Mouse (Mus musculus) T-cell, adult 2 months (primary cell): ENCODE data around the gene Ptpdc1.

Experiments
- DNase-seq: peaks from one replicate; pipeline ENCODE4 v3.0.0; 2022; ENCODE audit warnings: low spot score

The Ptpdc1 gene

DNA sequence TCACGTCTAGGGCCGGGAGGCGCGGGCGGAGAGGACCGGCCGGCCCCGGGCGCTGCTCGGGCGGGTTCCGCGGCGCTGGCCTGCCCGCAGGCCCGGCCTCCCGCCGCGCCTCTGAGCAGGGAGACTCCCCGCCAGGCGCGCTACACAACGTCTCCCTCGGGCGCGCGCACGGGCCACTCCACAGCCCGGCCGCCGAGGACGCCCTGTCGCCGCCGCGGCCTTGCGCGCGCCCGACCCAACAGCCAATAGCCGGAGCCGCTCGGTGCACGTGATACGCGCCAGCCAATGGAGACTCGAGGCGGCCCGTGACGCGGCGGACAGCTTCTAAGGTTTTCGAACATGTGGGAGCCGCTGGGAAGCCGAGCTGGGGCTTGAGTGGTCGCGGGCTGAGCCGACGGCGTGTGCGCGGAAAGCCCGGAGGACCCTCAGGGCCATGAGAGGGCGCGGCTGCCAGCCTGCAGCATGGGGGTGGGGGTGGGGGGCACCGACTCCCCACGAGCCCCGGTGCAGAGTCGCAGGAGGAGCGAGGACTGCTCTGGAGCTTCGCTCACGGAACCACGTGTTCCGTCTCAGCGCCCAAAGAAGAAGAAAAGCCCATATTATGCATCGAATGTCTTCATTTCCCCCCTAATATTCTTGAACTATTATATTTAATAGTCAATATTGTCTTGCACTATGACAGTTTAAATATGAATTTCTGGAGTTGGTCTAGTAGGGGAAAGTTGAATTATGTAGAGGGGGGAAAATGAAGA, at the start of gene Ptpdc1:
Gene Ptpdc1, minus strand, starts transcription at position 232 of the 752 bp plus-strand sequence.
- peak; percentile 96 for DNase-seq

DNA sequence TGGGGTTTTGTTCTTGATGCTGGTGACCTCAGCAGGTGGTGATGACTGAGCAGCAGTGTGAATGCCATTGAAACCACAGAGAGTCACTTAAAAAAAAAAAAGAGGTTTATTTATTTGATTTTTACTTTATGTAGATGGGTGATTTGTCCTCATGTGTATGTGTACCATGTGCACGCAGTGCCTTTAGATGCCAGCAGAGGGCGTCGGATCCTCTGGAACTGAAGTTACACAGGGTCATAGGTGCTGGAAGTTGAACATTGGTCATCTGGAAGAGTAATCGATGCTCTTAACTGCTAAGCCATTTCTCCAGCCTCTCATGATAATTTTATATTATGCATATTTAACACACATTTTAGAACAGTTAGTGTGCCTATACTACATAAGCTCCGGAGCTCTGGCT, 49.1 kb upstream of the Ptpdc1 start:
- no peak for DNase-seq

DNA sequence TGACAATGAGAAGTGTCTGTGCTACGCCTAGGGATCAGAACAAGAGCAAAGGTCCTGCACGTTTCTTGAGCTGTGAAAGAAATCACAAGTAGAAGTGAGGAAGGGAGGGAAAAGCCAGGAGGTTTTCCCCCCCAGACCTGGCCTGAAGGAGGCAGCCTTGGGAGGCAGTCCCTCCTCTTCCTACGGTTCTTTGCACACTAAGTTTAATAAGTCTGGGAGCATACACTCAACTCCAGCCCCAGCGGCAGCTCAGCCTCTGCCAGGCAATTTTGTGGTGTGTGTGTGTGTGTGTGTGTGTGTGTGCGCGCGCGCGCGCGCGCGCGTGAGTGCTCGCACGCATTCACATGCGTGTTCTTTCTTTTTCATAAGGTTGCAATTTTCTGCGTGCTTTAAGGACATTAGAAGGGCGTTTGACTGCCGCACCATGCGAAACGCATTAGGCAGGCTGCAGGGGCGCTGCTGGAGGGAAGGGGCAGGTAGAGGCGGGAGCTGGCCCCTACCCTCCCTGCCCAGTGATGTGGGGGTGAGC, 46.9 kb upstream of the Ptpdc1 start:
- no peak for DNase-seq

DNA sequence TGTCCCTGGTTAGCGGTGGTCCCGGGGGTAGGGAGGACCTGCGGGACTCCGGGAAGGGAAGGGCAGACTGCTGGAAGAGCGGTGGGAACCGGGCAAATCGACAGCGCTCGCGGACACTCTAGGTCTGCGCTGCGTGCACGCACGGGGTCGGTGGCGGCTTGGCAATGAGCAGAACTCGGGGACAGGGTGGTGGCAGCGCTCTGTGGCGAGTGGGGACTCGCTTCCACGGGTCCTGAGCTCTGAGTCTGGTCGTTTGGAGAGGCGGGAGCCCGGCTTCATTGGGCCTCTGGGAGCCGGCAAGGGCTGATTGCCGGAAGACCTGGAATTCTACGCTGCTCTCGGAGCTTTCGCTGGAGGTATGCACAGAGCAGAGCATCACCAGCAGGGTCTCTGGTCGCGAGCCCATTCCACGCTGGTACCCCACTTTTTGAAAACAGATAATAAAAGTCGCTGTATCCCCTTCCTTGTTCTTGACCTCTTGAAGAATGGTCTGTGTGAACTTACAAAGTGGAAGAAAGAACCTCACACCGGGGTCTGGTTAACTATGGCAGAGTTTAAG, 43.6 kb upstream of the Ptpdc1 start:
- DNase-seq: no peak

DNA sequence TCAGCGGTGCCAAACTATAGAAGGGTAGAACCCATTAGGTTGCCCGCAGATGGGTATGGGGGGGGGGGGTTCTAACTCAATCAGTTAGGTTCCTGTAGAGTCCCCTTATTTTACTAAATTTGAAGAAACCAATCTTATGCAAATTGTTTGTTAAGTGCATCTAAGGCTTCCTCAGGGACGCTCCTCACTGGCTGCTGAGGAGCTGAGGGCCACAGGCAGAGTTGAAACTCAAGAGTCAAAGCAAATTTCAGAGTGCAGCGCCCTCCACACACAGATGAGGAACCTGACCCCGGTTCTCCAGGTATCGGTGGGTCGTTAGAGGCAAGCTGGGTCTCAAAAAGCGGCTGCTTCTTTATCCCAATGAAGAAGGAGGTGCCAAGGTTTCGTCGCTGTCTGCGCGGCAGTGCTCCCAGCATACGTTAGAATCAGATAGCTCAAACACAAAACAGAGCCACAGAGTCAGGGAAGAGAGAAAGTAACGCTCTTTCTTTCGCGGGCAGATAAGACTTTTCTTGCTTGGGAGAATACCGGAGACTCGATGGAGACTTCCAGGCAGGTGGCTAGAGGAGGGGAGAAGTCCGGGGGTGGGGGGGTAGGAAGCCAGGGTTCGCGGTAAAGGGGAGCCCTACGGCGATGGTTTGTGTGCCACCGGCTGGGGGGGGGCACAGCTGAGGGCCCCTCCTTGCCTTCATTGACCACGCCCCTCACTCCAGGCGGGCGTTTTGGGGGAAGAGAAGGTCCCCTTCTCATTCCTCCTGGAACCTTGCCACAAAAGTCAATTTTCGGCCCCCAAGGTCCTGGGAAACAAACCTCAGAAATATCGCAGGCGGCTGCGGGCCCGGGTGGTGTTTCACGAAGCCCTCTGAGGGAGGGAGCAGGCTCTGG, 42.9 kb upstream of the Ptpdc1 start:
- DNase-seq: no peak

DNA sequence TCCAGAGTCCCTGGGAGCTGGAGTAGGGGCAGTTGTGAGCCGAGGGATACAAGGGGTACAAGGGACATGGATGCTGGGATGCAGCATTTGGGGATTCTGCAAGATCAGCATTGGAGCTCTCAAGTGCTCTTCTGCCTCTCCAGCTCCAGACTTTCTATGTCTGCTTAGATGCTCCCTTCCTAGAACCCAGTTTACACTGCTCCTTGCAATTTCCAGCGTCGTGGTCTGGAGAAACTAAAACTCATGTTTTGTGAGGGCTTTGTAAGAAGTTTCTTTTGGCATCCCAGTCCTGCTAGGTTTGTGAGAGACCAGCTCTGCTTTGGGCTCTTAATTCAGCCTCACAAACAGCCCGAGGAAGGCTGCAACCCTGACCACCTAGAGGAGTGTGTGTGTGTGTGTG, 42.0 kb upstream of the Ptpdc1 start:
- DNase-seq: no peak

DNA sequence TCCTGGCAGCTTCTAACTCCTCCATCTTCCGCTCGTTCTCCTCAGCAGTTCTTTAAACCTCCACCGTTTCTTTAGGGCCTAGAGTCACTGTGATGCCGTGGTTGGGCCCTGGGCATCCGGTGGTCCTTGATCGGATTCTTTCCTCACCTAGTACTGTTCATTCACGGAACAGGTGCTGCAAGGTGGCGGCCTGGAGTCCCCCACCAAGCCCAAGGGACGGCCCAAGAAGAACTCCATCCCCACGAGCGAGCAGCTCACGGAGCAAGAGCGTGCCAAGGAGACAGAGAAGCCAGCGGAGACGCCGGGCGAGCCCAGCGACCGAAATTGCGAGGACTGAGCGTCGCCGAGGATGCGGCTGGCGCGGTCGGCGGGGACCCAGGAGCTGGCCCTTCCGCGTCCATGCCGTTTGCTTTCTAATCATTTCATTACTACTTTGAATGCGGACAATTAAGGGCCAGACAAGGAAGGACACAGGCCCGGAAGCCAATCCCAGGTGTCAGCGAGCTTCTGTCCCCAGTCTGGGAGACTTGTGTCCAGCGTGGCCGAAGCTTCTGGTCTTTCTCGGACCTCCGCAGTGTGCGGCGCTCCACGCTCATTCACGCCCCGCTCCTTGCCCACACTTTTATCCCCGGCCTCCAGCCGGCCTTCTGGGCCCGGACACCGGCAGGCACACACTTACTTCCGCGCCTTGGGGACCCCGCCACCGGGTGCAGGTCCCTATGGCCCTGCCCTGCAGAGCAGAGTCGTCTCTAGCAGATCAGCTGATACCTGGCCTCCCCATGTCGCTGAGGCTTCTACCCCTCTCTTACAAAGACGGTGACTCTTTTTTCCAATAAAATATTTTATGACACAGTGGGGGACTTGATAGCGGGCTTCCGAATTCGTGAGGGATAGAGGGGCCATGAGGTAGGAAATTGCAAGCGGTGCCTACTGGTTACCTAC, 40.5 kb upstream of the Ptpdc1 start:
- no peak for DNase-seq

DNA sequence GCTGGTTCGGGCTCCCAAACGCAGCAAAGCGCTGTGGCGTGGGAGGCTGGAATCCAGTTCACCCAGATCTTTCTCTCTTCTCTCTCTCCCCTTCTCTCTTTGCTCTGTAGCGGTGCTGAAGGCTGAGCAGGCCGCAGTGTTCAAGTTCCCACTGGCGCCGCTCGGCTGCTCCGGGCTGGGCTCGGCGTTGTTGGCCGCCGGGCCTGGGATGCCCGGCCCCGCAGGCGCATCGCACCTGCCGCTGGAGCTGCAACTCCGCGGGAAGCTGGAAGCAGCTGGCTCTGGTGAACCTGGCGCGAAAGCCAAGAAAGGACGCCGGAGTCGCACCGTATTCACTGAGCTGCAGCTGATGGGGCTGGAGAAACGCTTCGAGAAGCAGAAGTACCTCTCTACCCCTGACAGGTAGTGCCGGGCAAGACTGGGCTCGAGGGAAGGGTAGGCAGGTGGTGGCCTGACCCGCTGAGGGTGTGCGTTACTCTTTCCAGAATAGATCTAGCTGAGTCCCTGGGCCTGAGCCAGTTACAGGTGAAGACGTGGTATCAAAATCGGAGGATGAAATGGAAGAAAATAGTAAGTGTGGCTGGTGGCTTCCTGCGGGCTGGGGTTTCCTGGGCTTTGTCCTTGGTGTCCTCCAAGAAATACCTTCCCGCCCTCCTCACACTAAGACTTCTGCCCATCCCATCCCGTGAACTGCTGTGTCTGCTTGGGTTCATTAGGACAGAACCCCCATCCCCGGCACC, 39.6 kb upstream of the Ptpdc1 start:
- no peak for DNase-seq

DNA sequence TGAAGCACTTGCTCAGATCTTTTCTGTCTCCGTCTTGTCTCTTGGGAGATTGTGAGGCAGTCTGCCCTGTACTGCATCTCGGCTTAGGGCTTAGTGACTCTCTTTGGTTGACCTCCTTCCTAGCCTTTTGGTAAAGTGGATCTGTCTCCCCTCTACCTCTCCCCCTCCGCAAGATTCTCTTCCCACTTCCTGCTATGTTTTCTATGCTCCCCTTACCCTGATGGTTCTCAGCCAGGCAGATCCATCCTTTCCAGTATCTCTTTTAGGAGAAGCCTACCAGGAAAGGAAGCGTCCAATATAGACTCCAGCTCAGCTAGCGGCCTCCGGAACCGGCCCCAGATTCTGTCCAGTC, 38.5 kb upstream of the Ptpdc1 start:
- DNase-seq: no peak

DNA sequence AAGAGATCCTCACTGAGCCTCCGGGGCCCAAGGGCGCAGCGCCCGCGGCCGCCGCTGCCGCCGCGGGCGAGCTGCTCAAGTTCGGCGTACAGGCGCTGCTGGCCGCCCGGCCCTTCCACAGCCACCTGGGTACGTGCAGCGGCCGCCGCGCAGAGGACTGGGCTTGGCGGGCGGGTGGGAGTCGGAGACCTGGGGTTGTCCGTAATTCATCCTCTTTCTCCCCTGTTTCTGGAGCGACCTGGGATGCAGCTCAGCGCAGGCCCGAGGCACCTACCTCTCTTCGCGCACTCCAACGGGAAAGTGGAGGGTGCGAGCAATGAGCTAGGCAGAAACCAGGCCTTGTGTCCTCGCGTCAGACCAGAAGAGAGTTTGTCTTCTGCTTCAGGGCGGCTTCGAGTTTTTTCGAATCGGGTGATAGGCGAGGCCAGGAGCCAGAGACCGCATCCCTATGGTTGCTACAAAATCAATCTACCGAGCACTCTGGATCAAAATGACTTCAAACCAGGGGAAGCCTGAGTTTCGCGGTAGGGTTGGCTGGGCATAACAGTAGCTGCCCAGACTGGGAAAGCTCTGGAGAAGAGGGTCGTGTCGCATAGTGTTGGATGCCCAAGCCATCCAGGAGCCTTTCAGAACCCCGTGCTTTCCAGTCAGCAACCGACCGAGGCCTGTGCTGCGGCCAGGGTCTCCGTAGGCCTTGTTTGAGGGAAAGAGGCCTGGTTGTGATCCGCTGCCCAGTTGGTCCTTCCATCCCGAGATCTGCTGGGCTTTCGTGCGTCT, 37.9 kb upstream of the Ptpdc1 start:
- no peak for DNase-seq

DNA sequence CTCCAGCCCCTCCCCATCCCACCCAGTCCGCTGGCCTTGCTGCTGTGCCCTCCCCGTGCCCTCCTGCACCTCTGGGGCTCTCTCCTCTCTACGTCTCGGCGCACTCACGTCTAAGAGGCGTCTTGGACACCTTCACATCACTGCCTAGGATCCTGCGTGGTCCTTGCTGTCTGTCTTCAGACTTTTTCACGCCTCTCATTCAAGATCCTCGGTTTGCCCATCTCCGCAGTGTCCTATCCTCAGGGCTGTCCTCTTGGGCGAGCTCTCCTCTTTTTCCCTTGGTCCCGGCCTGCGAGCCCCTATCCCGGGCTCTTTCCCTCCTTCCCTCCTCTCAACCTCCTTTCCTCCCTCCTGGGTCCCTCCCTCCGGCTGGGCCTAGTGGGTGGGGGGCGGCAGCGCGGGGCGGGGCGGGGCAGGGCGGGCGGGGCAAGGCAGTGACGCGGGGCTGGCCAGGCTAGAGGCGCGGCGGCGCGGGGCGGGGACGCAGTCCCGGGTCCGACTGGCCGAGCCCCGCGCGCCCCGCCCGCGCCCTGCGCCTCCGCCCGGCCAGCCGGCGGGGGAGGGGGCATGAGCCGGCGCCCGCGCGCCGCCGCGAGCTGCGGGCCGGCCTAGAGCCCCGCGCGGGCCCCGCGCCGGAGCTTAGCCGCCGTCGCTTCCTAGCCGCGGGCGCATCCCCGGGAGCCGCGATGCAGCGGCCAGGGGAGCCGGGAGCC, 37.1 kb upstream of the Ptpdc1 start, which contains the start of gene Barx1:
Gene Barx1, plus strand, starts transcription at position 568 of the 713 bp plus-strand sequence.
- no peak for DNase-seq

DNA sequence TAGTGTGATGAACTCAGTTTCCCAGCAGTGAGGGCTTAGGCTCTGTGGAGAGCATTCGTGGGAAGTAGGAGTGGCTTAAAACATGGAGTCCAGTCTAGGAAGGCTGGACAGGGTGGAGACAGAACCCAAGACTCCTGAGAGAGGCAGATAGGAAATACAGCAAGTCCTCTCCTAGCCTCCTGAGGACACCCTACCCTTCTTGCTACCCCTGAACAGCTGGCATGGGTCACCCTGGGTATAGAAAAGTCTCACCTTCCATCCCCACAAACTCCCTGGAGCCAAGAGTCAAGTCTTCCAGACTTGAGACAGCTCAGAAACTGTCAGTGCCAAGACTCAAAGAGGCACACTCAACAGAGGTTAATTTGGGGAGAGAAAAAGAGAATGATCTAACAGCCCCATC, 36.1 kb upstream of the Ptpdc1 start:
- DNase-seq: no peak

DNA sequence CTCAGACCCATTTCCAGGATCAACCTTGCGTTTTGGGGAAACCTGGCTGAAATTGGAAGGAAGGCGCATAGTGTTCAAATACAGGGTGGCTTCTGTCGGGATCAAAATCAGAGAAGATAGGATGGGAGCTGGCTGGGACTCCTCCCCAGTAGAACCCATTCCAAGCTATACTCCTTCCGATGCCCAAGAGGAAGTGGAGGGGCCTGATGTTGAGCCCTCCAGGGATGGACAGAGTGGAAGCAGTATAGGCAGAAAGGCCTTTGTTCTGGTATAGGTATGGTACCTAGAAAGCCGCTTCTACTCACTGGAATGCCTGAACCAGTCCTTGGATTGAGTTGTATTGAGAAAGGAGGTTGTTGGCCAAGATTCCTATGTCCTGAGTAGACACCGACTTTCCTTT, 35.3 kb upstream of the Ptpdc1 start:
- no peak for DNase-seq

DNA sequence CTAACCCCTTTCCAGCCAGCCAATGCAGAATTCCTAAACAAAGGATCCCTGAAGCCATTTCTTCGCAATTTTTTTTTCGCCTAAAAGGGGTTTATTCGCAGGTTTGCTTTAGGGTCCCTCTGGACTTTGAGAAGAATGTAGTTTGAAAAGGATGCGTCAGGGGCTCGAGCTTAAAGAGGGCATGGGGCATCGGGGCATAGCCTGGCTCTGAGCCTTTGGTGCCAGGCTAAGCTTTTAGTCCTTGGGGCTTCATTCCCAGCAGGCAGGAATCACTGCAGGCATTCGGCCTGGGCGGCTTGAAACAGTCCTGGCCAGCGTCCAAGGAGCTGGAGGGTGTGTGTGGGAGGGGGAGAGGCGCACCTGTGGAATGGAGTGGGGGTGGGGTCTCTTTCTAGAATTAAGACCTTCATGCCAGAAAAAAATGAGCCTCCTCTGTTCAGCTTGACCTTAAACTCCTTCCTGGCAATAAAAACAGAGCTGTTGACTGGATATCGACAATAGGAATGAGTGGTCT, 34.8 kb upstream of the Ptpdc1 start:
- no peak for DNase-seq

DNA sequence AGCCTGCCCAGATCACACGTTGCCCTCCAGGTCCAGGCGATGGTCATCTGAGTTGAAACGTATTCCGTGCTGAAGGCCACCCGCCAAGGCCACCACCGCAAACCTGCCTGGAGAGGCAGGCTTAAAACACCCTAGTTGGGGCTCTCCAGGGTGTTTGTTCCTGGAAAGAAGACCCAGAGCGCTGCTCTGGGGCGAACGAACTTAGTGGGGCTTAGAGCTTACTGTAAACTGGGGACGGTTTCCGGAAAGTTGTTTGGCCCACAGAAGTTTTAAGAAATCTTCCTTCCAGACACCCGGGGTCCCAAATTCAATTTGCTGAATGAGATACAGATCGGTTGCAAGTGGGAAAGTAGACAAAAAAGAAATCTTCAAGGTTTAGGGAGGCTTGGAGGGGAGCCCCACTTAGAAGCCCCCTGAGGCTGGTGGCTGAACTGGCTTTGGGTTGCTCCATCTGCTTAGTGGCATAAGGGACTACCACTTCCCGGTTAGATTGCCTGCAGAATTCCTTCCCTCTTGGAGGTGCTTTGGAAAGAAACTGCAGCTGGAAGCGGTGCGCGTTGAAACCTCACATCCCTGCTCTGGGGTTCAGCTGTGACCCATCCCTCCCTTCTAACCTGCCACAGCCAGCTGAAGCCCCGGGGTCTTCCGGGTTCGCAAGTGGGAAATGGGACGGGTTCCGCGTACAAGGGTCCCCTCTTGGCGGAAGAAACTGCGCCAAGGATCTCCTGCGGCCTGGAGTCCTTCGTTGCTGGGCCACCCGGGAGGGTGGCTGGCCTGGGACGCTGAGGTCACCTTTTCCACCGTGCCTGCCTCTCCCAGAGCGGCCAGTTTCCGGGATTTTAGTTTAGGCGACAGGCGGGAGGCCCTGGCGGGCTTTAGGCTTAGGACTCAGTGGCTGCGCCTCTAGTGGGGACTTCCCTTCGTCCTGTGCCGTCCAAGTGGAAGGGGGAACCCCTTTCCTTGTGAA, 34.1 kb upstream of the Ptpdc1 start:
- no peak for DNase-seq

DNA sequence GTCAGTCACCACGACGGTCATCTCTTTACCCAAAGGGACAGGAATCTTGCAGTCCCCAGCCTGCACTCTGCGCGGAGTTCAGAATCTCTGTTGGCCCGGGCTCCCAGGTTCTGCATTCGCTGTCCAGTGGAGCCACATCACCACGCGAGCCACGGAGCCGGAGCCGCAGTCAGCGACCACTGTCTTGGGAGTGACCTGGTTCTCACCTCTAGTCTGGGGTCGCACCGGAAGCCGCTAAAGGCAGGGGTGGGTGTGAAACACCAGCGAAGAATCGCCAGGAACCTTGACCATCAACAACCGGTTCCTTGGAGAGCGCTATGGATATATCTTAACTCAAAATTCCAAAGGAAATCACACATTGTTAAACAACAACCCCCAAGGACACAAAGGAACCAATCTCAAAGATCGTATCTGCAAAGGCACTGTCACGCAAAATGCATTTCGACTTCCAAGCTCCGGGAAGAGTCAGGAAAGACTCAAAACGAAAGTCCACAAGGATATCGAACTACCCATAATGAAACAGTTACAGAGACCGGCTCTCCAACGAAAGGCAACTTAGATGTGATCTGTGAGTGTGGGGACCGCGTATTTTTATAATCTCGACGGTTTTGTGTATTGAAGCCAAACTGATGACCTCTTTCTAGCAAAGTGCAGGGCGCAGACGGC, 33.3 kb upstream of the Ptpdc1 start:
- DNase-seq: no peak

DNA sequence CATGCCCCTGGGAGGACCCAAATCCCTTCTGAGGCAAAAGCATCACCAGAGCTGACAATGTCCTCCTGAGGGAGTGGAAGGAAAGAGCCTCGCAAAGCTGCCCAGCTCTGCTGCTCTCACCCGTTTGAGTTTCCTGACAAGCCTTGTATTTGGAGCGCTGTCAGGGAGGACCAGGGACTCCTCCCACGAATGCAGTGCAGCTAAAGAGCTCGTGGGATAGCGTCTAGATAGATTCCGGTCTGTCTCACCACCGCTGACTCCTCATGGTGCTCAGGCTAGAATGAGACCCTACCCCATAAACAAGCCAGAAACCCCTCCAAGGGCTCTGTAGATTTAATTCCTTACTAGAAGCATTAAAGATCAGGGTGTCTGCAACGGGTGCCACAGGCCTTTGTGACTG, 32.3 kb upstream of the Ptpdc1 start:
- no peak for DNase-seq

DNA sequence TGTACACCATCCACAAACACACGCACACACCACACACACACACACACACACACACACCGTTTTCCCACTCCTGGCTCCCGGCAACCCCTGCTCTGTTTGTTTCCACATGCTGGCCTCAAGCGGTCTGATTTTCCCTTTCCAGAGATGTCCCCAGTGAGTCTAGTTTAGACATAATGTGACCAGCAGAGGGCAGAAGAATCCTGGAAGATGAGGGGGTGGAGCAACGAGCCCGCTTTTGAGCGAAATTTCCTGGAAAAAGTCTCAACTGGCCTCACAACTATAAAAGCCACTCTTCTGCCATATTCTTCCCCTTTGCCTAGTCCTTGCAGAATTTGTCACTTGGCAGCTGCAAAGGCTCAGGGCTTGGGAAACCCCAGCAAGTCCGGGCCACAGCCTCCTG, 30.2 kb upstream of the Ptpdc1 start:
- no peak for DNase-seq
